Mouse (Mus musculus): ENCODE measurements around the gene Mctp1. TPM values are rescaled to one million over a fixed set of nuclear protein-coding genes. Genes with fewer than 3 reads are reported as not detected.
"Not testable (repeated sequence)": the region's sequence is repeated elsewhere in the genome, so short reads cannot be mapped to it uniquely, and the experiment has no call there.

Mctp1 gene
- polyA plus RNA-seq, 1 experiment from 2014 or later: 4.0 TPM

- Histone ChIP-seq H3K27ac (ENCODE audit: low read depth, low read length) (no peak overlapping the region), H3K36me3 (ENCODE audit: control insufficient read depth, insufficient read depth, low read length) (no peaks in the 10 kb centered on the region), H3K9me3 (replicated peaks; ENCODE audit: control insufficient read depth, low read length) (no peaks in the 10 kb centered on the region), H3K4me2 (ENCODE audit: low read length) (no peak overlapping the region), H3K4me1 (ENCODE audit: control insufficient read depth, insufficient read depth, low read length) (no peaks in the 10 kb centered on the region), H3K4me3 (ENCODE audit: low read depth, low read length) (no peak overlapping the region), H3K27me3 (replicated peaks; ENCODE audit: control insufficient read depth, insufficient read depth, low read length) (no peaks in the 10 kb centered on the region), H3K9ac (ENCODE audit: low read length) (no peak overlapping the region)
- WGBS: 55% methylated on average over 5 of the region's 5 CpGs
- ATAC-seq: no peak
- no peak for DNase-seq (ENCODE audit: low spot score)
These were observed 548.6 kb downstream of the Mctp1 start for GRCm38 (mm10) chr13:76932933-76933332.

DNA sequence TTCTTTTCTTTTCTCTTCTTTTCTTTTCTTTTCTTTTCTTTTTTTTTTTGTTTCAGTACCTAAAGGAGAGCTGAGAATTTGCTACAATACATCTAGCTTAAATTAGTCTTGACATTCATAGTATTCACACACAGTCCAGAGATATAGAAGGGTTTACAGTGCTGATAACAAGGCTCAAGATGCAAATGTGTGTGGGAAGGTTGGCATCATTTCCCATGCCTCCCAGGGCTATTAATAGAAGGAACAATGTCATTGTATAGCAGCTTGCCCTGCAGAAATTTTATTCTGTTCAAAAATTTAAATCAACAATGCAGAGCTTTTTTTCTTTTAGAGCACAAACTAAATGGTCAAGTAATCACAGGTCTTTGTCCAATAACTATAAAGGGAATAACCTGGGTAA lies 564.9 kb downstream of the Mctp1 start:
- no peaks in the 10 kb centered on the region for H3K4me1 ChIP-seq (ENCODE audit: control insufficient read depth, insufficient read depth, low read length)
- no peak overlapping the region for H3K4me2 ChIP-seq (ENCODE audit: low read length)
- no peak overlapping the region for H3K9ac ChIP-seq (ENCODE audit: low read length)
- H3K36me3 ChIP-seq (ENCODE audit: control insufficient read depth, insufficient read depth, low read length): no peaks in the 10 kb centered on the region
- H3K9me3 ChIP-seq (replicated peaks; ENCODE audit: control insufficient read depth, low read length): no peaks in the 10 kb centered on the region
- ATAC-seq (no peak), DNase-seq (ENCODE audit: low spot score) (no peak)
- H3K4me3 ChIP-seq (ENCODE audit: low read depth, low read length): no peak overlapping the region
- no peak overlapping the region for H3K27ac ChIP-seq (ENCODE audit: low read depth, low read length)
- H3K27me3 ChIP-seq (replicated peaks; ENCODE audit: control insufficient read depth, insufficient read depth, low read length): no peaks in the 10 kb centered on the region

GRCm38 (mm10) chr13:76967588-76967987 lies 583.3 kb downstream of the Mctp1 start:
- no peak overlapping the region for H3K27ac ChIP-seq (ENCODE audit: low read depth, low read length)
- no peak for ATAC-seq
- no peaks in the 10 kb centered on the region for H3K36me3 ChIP-seq (ENCODE audit: control insufficient read depth, insufficient read depth, low read length)
- DNase-seq (ENCODE audit: low spot score): no peak
- H3K9me3 ChIP-seq (replicated peaks; ENCODE audit: control insufficient read depth, low read length): no peaks in the 10 kb centered on the region
- H3K4me3 ChIP-seq (ENCODE audit: low read depth, low read length): no peak overlapping the region
- H3K4me1 ChIP-seq (ENCODE audit: control insufficient read depth, insufficient read depth, low read length): no peaks in the 10 kb centered on the region
- H3K9ac ChIP-seq (ENCODE audit: low read length): no peak overlapping the region
- no peak overlapping the region for H3K4me2 ChIP-seq (ENCODE audit: low read length)
- H3K27me3 ChIP-seq (replicated peaks; ENCODE audit: control insufficient read depth, insufficient read depth, low read length): no peaks in the 10 kb centered on the region

DNA sequence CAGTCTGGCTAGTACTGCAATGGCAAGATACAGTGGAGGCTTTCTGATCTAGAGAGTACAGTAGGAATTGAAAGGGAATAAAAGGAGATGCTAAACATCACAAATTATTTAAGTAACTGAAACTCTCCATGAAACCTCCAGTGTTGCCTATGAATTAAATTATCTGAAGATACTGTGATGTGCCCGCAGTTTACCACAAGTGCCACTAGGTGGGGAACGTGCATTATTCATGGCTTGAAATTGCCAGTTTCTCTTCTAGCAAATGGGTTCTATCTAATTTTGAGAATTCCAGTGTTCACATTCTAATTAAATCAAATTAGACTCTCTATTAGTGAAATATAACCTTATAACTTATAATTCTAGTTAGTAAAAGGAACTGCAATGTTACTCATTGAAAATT lies 585.1 kb downstream of the Mctp1 start:
- DNase-seq (ENCODE audit: low spot score) (peak; percentile 86), ATAC-seq (peak; percentile 90)
- Histone ChIP-seq H3K9me3 (replicated peaks; ENCODE audit: control insufficient read depth, low read length) (no peaks in the 10 kb centered on the region), H3K27me3 (replicated peaks; ENCODE audit: control insufficient read depth, insufficient read depth, low read length) (no peaks in the 10 kb centered on the region), H3K27ac (ENCODE audit: low read depth, low read length) (no peak overlapping the region), H3K9ac (ENCODE audit: low read length) (no peak overlapping the region), H3K4me1 (ENCODE audit: control insufficient read depth, insufficient read depth, low read length) (no peaks in the 10 kb centered on the region), H3K4me3 (ENCODE audit: low read depth, low read length) (no peak overlapping the region), H3K36me3 (ENCODE audit: control insufficient read depth, insufficient read depth, low read length) (no peaks in the 10 kb centered on the region), H3K4me2 (ENCODE audit: low read length) (no peak overlapping the region)
- WGBS: 0% methylated on average over 2 of the region's 2 CpGs

DNA sequence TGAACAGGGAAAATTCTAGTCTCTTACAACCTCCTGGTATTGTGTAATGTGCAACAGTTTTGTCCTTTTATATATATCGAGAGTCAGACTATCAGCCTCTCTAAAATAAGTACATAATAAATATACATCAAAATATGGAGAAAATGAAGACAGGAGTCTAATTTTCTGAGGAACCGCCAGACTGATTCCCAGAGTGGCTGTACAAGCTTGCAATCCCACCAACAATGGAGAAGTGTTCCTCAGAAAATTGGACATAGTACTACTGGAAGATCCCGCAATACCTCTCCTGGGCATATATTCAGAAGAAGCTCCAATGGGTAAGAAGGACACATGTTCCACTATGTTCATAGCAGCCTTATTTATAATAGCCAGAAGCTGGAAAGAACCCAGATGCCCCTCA lies 586.7 kb downstream of the Mctp1 start:
- H3K4me1 ChIP-seq (ENCODE audit: control insufficient read depth, insufficient read depth, low read length); DNase-seq (ENCODE audit: low spot score); H3K27me3 ChIP-seq (replicated peaks; ENCODE audit: control insufficient read depth, insufficient read depth, low read length); ATAC-seq; H3K9me3 ChIP-seq (replicated peaks; ENCODE audit: control insufficient read depth, low read length); H3K36me3 ChIP-seq (ENCODE audit: control insufficient read depth, insufficient read depth, low read length); H3K4me2 ChIP-seq (ENCODE audit: low read length); H3K4me3 ChIP-seq (ENCODE audit: low read depth, low read length); H3K27ac ChIP-seq (ENCODE audit: low read depth, low read length); H3K9ac ChIP-seq (ENCODE audit: low read length): not testable (repeated sequence)
- WGBS: 91% methylated on average over 3 of the region's 3 CpGs

- 78% methylated on average over 3 of the region's 3 CpGs for WGBS
- Histone ChIP-seq H3K9ac (ENCODE audit: low read length) (no peak overlapping the region), H3K27me3 (replicated peaks; ENCODE audit: control insufficient read depth, insufficient read depth, low read length) (no peaks in the 10 kb centered on the region), H3K36me3 (ENCODE audit: control insufficient read depth, insufficient read depth, low read length) (no peaks in the 10 kb centered on the region), H3K9me3 (replicated peaks; ENCODE audit: control insufficient read depth, low read length) (no peaks in the 10 kb centered on the region), H3K4me2 (ENCODE audit: low read length) (no peak overlapping the region), H3K27ac (ENCODE audit: low read depth, low read length) (no peak overlapping the region), H3K4me3 (ENCODE audit: low read depth, low read length) (no peak overlapping the region), H3K4me1 (ENCODE audit: control insufficient read depth, insufficient read depth, low read length) (no peaks in the 10 kb centered on the region)
- DNase-seq (ENCODE audit: low spot score): no peak
- no peak for ATAC-seq
These were observed 618.3 kb downstream of the Mctp1 start for GRCm38 (mm10) chr13:77002628-77003027.

- H3K27me3 ChIP-seq (replicated peaks; ENCODE audit: control insufficient read depth, insufficient read depth, low read length): no peaks in the 10 kb centered on the region
- no peak overlapping the region for H3K9ac ChIP-seq (ENCODE audit: low read length)
- H3K27ac ChIP-seq (ENCODE audit: low read depth, low read length): no peak overlapping the region
- H3K9me3 ChIP-seq (replicated peaks; ENCODE audit: control insufficient read depth, low read length): no peaks in the 10 kb centered on the region
- no peaks in the 10 kb centered on the region for H3K36me3 ChIP-seq (ENCODE audit: control insufficient read depth, insufficient read depth, low read length)
- no peak for DNase-seq (ENCODE audit: low spot score)
- ATAC-seq: no peak
- no peaks in the 10 kb centered on the region for H3K4me1 ChIP-seq (ENCODE audit: control insufficient read depth, insufficient read depth, low read length)
- no peak overlapping the region for H3K4me3 ChIP-seq (ENCODE audit: low read depth, low read length)
- WGBS: 86% methylated on average over 1 of the region's 1 CpGs
- no peak overlapping the region for H3K4me2 ChIP-seq (ENCODE audit: low read length)
These were observed 619.3 kb downstream of the Mctp1 start for GRCm38 (mm10) chr13:77003684-77004083.

- ATAC-seq (no peak), DNase-seq (ENCODE audit: low spot score) (no peak)
- no peaks in the 10 kb centered on the region for H3K9me3 ChIP-seq (replicated peaks; ENCODE audit: control insufficient read depth, low read length)
- H3K4me2 ChIP-seq (ENCODE audit: low read length): no peak overlapping the region
- H3K36me3 ChIP-seq (ENCODE audit: control insufficient read depth, insufficient read depth, low read length): no peaks in the 10 kb centered on the region
- H3K9ac ChIP-seq (ENCODE audit: low read length): no peak overlapping the region
- H3K4me1 ChIP-seq (ENCODE audit: control insufficient read depth, insufficient read depth, low read length): no peaks in the 10 kb centered on the region
- no peak overlapping the region for H3K4me3 ChIP-seq (ENCODE audit: low read depth, low read length)
- H3K27ac ChIP-seq (ENCODE audit: low read depth, low read length): no peak overlapping the region
- no peaks in the 10 kb centered on the region for H3K27me3 ChIP-seq (replicated peaks; ENCODE audit: control insufficient read depth, insufficient read depth, low read length)
- 89% methylated on average over 2 of the region's 2 CpGs for WGBS
These were observed 634.5 kb downstream of the Mctp1 start for GRCm38 (mm10) chr13:77018851-77019250.

GRCm38 (mm10) chr13:77029594-77029993 lies 645.3 kb downstream of the Mctp1 start:
- no peaks in the 10 kb centered on the region for H3K36me3 ChIP-seq (ENCODE audit: control insufficient read depth, insufficient read depth, low read length)
- DNase-seq (ENCODE audit: low spot score) (no peak), ATAC-seq (no peak)
- no peak overlapping the region for H3K4me2 ChIP-seq (ENCODE audit: low read length)
- no peak overlapping the region for H3K9ac ChIP-seq (ENCODE audit: low read length)
- H3K4me1 ChIP-seq (ENCODE audit: control insufficient read depth, insufficient read depth, low read length): no peaks in the 10 kb centered on the region
- H3K27me3 ChIP-seq (replicated peaks; ENCODE audit: control insufficient read depth, insufficient read depth, low read length): no peaks in the 10 kb centered on the region
- H3K27ac ChIP-seq (ENCODE audit: low read depth, low read length): no peak overlapping the region
- no peaks in the 10 kb centered on the region for H3K9me3 ChIP-seq (replicated peaks; ENCODE audit: control insufficient read depth, low read length)
- H3K4me3 ChIP-seq (ENCODE audit: low read depth, low read length): no peak overlapping the region
- 55% methylated on average over 5 of the region's 5 CpGs for WGBS

GRCm38 (mm10) chr13:77043375-77043774 lies 659.0 kb downstream of the Mctp1 start:
- ATAC-seq (no peak), DNase-seq (ENCODE audit: low spot score) (no peak)
- Histone ChIP-seq H3K36me3 (ENCODE audit: control insufficient read depth, insufficient read depth, low read length) (0 out of 2 replicates have a peak, but pooled peaks cover 2% of the 10 kb centered on the region), H3K4me2 (ENCODE audit: low read length) (no peak overlapping the region), H3K27ac (ENCODE audit: low read depth, low read length) (no peak overlapping the region), H3K9ac (ENCODE audit: low read length) (no peak overlapping the region), H3K27me3 (replicated peaks; ENCODE audit: control insufficient read depth, insufficient read depth, low read length) (no peaks in the 10 kb centered on the region), H3K4me3 (ENCODE audit: low read depth, low read length) (no peak overlapping the region), H3K4me1 (ENCODE audit: control insufficient read depth, insufficient read depth, low read length) (peaks cover 7% of the 10 kb centered on the region; the same call in 1 of the 2 replicates), H3K9me3 (replicated peaks; ENCODE audit: control insufficient read depth, low read length) (no peaks in the 10 kb centered on the region)
- WGBS: 83% methylated on average over 1 of the region's 1 CpGs

All from forebrain, embryonic 14.5 days (tissue).